Mouse (Mus musculus) CH12F3 (cell line): Measurements from ENCODE around the gene Lce3f.

Experiments
- in situ Hi-C: fragments of 300-500 bp; cut with MboI; formaldehyde crosslinking; loops from 2 replicates; pipeline ENCODE4 v1.14.3; 2020; ENCODE audit warnings: low sequenced_read_pairs

The Lce3f gene

DNA sequence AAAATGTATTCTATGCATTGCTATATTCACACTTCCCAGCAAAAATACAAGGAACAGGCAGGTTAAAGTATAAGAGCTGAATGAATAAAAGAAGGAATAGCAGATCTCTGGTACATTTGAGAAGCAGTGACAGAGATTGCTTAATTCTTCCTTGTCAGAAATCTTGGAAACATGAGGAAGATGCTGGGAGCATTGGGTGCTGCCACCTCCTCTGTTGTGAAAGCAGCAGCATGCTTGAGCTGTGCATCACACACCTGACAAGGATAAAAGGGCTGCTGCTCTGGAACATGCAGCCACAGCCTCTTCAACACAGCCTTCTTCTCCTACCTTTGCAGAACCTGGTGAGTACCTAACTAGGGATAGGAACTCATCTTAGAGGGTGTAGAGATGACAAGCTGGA is at the start of gene Lce3f:
Gene Lce3f, plus strand, starts transcription at position 301 of the 400 bp plus-strand sequence.
- in situ Hi-C loops, result no loop called here

DNA sequence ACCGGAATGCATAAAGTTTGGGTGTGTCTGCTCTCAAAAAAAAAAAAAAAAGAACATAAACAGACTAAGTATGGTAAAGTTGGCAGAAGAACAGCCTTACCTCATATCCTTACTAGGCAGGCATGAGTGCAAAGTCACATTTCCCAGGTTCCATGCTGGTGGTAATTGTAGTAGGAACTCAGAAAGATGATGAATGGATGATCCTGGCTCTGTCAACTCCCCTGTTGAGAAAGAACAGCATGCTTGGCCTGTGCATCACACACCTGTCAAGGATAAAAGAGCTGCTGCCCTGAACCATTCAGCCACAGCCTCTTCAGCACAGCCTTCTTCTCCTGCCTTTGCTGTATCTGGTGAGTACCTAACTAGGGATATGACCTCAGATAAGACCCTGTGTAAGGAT is 47.8 kb upstream of the Lce3f start, which contains the start of gene Lce3c:
Gene Lce3c, plus strand, starts transcription at position 301 of the 400 bp plus-strand sequence.
- in situ Hi-C loops, result no loop called here

DNA sequence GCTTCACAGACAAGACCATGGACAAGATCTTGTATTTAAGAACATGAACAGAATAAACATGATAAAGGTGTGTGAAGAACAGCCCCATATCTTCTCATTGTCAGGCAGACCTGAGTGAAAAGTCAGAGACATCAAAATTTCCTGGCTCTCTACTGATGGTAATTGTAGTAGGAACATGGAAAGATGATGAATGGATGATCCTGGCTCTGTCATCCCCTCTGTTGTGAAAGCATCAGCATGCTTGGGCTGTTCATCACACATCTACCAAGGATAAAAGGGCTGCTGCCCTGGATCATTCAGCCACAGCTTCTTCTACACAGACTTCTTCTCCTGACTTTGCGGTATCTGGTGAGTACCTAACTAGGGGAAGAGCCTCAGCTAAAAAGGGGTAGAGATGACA is 34.9 kb upstream of the Lce3f start, which contains the start of gene Lce3d:
Gene Lce3d, plus strand, starts transcription at position 301 of the 400 bp plus-strand sequence.
- in situ Hi-C loops, result no loop called here

DNA sequence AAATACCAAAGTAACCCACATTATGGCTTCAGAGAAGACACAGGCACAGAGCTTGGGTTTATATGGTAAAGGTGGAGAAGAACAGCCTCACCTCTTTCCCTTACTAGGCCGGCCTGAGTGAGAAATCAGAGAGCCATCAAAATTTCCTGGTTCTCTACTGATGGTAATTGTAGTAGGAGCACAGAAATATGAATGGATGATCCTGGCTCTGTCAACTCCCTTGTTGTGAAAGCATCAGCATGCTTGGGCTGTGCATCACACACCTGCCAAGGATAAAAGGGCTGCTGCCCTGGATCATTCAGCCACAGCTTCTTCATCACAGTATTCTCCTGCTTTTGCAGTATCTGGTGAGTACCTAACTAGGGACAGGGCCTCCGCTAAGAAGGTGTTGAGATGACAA is 25.3 kb upstream of the Lce3f start, which contains the start of gene Lce3e:
Gene Lce3e, plus strand, starts transcription at position 301 of the 400 bp plus-strand sequence.
- in situ Hi-C loops, result no loop called here

DNA sequence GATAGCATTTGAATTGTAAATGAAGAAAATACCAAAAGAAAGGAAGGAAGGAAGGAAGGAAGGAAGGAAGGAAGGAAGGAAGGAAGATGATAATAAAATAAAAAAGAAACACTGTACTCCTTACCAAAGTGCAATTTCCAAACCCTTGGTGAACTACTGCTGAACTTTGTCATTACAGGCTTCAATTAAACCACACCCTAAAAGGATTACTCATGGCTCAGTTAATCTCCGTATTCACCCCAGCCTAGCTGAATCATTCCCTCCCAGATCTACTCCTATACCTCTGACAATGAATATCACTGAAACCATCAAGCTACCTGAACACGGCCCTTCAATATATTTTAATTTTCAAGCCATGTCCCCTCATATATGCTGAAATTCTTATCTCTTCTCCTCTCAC is 13.5 kb upstream of the Lce3f start:
- in situ Hi-C loops, result no loop called here

DNA sequence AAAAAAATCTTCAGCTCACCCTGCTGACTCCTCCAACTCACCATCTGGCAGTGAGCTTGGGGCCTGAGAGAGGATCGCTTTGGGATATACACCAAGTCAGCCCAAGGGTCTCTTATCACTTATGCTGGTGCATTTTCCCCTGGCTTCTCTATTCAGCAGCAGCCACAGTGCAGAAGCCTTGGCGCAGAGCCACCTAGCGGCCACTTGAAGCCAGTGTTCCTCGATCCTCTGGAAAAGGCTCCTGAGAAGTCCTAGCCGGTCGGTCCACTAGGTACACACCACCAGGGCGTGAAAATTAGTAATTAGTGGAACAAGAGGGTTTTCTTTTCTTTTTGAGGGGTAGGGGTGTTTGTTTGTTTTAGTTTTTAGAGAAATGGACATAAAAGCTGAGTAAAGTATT is 6.7 kb downstream of the Lce3f start:
- in situ Hi-C loops, result no loop called here

DNA sequence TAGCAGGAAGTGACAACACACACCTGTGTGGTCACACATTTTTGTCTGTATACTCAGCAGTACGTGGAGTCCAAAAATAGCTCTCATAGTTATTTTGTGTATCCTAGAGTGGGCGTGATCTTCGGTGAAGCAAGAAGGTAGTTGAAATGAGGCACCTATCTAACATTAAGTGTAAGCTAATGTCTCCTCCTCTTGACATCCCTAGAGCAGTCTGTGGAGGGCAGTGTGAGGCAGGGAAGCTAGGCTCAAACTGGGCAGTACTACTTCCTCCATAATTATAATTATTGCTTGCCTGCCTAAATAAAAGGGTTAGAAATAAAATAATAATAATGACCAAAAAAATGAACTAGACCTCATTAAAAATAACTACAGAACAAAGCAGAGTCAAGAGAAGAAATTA is 8.6 kb downstream of the Lce3f start:
- in situ Hi-C loops, result no loop called here

DNA sequence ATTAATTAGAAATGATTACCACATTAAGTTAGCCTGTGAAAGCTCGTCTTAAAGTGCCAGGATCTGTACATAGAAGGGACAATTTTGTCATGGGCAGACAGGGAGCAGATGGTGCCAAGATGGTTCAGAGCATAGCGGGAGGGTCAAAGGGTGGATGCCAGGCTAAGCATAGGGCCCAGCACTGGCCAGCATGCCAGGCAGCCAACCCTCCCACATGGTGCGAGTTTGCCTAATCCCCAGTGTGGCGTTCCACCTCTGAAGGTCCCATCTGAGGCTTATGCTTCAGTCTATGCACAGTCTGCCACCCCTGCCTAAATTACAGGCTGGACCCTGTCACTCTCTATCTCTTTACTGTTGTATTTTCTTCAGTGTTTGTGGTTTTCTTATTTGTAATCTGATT is 10.8 kb downstream of the Lce3f start:
- in situ Hi-C loops, result no loop called here

DNA sequence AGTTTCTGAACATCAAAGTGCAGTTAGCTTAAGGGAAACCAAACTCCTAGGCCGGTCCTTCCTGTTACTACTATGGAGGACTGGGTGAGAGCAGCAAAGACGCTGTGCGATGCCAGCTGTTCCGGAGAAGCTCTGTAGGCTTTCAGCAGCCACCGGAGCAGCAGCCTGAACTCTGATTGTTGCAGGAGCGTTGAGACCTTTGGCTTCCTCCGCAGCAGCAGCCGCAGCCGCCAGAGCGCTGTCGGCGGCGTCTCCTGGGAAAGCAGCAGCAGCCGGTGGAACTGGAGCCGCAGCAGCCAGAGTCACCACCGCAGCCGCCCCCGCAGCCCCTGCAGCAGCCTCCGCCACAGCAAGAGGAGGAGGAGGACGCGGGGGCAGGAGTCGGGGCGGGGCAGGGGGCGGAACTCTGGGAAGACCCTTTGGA is 22.4 kb downstream of the Lce3f start:
- in situ Hi-C loops, result no loop called here

DNA sequence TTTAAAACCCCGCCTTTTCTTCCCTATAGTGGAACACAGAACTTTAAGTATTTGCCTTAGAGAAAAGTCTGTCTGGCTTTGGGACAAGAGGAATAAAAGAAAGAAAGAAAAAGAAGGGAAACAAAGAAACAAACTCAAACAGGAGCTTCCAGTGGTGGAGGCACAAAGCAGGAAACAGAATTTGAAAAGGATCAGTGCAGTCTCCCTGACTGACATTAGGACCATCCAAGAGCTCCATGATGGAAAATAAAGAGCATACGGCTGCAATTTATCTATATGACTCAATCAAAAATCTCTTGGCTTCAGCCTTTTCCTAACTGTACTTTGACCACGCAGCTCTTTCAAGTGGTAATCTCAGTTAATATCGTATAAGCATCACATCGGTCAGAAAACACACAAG is 22.8 kb downstream of the Lce3f start:
- in situ Hi-C loops, result no loop called here

DNA sequence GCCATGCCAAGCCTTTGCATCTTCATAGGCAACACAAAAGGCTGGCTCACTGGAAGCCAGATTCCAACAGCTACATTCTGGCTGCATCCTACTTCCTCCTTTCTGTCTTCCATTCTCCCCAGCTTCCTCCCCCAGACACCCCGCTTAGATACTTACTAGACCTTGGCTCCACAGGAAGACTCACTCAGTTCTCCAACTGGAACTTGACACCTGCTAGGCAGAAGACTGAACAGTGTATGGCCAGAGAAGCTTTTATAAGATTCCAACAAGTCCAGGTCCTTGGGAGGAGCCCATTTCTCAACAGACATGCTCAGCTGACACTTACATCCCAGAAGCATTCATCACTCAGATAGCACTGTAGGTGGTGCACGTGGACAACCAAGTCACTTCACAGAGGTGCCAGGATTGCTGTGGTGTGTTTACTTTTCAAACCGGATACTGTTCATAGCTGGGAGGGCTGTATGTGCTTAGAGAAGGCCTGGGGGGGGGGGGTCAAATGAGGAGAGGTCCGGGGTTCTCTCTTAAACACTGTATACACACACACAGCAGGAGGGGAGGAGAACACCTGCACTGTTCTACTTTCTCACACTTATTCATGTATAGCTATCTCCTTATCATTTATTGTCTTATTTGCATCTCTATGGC is 23.6 kb downstream of the Lce3f start, which contains the start of gene Crct1:
Gene Crct1, minus strand, starts transcription at position 228 of the 645 bp plus-strand sequence.
- in situ Hi-C loops, result no loop called here

DNA sequence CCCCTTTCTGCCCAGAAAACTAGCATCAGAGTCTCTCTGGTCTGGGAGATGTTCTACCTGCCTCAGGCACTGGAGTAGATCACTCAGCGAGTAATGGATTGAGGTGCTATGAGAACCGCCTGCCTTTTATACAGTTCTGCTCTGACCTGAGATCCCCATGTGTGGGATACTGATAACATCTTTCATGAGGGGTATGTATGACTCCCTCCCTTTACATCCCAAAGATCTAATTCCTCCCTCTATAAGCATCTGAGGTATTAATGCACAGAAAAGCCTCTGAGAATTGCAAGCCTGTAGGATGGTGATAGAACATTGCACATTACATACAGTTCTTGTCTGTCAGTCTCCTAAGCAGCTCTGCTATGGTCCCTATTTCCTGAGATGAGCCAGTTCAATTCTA is 26.9 kb downstream of the Lce3f start, which contains the start of gene Lce1m:
Gene Lce1m, minus strand, starts transcription at position 101 of the 400 bp plus-strand sequence.
- in situ Hi-C loops, result no loop called here

DNA sequence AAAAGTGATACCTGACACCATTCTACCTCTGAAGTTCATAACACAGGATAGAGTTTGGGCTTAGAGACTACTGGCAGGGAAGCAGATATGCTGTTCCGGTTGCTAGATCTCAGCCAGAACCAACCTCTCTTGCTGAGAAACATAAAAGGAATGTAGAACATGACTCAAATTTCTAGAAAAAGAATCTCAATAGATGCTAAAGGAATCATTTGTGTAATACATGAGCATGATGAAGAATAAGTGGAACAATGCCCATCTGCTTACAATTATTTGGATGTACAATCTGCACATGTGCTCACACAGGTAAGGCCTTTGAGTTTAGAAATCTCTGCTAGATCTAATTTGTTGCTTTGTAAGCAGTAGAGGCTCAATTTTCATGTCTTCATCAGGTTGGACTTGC is 29.1 kb downstream of the Lce3f start:
- in situ Hi-C loops, result no loop called here

DNA sequence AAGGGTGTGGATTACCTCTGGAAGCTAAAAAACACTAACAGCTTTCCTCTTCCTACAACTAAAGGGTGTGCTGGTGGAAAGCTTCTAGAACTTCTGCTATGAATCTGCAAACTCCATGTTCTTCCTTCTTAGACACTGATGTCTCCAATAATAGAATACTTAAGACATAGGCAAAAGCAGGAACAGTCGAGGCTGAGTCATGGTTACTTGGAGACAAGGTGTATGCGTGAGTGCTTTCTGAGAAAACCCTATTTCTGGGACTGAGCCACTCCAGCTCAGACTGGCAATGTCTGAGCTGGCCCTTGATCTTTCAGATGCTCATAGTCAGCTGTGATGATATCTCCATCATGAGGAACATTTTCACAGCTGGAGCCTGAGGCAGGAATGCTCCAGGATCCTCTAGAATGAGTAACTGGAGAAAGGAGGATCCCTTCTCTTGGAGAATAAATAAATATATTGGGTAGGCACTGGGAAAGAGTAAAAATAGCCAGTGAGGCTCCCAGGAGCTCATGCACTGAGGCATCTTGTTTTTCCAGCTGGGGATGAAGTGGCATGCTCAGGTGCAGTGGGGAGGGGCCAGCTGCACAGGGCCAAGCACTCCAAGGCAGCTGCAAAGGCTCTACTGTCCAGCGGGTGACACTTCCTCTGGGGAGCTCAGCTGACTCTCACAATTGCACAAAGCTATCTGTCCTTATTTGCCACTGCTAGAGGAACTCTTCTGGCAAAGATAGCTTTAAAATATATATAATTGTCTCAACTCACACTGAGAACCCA is 31.6 kb downstream of the Lce3f start:
- in situ Hi-C loops, result no loop called here

DNA sequence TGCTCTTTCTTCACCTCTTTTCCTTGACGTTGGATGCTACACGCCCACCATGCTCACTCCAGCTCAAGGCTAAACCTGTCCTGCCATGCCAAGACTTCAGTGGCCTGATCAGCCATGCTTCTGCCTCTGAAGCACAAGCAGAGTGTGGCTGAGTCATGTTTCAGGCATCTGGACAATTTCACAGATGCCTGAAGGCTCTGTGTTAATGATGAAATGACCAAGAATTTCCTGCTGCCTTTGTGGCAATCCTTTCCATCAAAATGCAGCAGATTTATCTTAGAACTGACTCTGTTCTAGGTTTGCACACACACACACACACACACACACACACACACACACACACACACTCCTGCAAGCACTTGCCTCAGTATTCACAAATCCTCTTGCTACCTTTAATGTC is 33.5 kb downstream of the Lce3f start:
- in situ Hi-C loops, result no loop called here

DNA sequence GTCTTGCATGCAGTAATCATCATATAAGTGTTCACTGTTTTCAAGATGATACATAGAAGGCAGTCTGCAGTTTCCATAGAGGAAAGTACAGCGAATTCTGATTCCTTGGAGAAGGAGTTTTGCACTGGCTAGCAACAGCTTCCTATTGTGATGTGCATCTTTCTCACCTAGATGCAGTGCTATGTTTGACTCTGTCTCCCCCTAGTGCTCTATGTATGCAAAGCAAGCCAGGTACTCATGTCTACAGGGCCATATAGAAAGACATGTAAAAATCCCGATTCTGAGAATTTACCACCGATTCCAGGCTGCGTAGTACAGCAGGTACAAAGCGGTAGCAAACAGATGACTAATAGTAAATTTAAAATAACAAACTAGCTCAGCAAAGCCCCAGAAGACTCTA is 39.4 kb downstream of the Lce3f start:
- in situ Hi-C loops, result no loop called here
